Mouse (Mus musculus) gastrocnemius, adult 18-20 months (tissue): ENCODE measurements around the gene Gcsh. TPM values are rescaled to one million over a fixed set of nuclear protein-coding genes. Genes with fewer than 3 reads are reported as not detected.

Experiments
- DNase-seq: peaks from one replicate; pipeline ENCODE4 v3.0.0; 2021; ENCODE audit warnings: low spot score
- long read RNA-seq, 2 experiments: library from polyadenylated mRNA; stranded (forward); transcript quantifications; one replicate each; pipeline ENCODE4 v2.0.0; 2021
- total RNA-seq, 2 experiments: library from RNA; stranded (reverse); gene quantifications; 2 replicates each; pipeline ENCODE4 v1.2.3; 2021

The Gcsh gene
- total RNA-seq, result 10 to 100 TPM; 45.1 to 47.3 TPM
- long read RNA-seq, experiment 1, transcript Gcsh-201 (5 exons, 1,443 nt), result major isoform, 58 of 63 reads
- long read RNA-seq, experiment 1, partial matches to known transcripts, result 3 of 63 reads
- long read RNA-seq, experiment 1, other reads (novel, unspliced or antisense), result 2 of 63 reads
- long read RNA-seq, experiment 2, transcript Gcsh-201 (5 exons, 1,443 nt), result major isoform, 59 of 62 reads
- long read RNA-seq, experiment 2, partial matches to known transcripts, result 0 of 62 reads
- long read RNA-seq, experiment 2, other reads (novel, unspliced or antisense), result 3 of 62 reads

GRCm38 (mm10) chr8:116993095-116993867 is at the start of gene Gcsh:
Gene Gcsh (minus strand): TSS chr8:116993537.
- peak; percentile 99 for DNase-seq

DNA sequence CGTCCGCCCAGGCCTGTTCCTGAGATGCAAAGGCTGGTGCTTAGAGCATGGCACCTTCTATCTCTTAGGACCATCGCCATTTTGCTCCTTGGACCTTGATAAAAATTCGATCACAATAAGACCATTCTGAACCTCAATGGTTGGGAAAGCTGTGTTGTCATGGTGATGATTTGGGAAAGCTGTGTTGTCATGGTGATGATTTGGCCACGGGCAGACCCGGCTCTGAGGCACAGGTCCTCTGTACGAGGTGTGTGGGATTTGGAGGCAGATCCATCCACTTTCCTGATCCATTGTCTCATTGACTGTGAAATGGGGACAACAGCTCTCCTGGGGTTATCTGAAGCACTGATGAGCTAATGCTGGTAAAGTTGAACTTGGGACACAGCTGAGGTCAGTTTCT is 46.5 kb upstream of the Gcsh start:
- DNase-seq, result no peak

DNA sequence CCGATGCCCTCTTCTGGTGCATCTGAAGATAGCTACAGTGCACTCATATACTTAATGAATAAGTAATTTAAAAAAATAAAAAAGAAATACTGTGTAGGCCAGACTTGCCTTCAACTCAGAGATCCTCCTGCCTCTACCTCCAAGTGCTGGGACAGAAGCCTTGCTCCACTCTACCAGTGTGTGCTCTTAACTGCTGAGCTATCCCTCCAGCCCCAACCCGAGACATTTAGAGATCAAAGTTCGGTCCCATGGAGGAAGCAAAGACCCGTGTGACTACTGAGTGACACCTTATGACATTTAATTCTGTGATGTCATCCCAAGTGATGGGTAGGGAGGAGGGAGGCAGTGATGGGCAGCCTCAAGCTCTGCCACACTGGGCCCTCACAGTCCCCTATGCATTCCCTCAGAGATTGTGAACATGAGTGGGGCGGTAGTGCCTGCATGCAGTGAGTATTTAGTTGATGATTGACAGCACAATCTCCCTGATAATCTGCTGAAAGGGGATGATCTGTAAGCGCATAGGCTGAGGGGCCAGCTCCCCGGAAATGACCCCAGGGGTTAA is 44.1 kb upstream of the Gcsh start:
- DNase-seq, result no peak

DNA sequence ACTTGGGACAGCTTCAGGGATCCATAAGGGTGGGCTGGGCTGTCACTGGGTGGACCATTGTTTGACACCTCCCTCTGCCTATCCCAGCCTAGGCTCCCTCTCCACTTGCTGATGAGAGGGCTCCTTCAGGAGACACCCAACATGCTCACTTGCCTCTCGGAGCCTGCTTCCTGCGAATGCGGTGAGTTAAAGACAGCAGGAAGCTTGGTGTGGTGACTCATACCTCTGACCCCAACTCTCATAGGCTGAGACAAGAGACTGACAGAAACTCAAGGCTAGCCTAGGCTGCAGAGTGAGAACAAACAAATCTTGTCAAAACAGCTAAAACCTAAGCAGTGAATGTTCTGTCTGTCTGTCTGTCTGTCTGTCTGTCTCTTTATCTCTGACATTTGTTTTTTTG is 40.1 kb upstream of the Gcsh start:
- DNase-seq, result no peak

DNA sequence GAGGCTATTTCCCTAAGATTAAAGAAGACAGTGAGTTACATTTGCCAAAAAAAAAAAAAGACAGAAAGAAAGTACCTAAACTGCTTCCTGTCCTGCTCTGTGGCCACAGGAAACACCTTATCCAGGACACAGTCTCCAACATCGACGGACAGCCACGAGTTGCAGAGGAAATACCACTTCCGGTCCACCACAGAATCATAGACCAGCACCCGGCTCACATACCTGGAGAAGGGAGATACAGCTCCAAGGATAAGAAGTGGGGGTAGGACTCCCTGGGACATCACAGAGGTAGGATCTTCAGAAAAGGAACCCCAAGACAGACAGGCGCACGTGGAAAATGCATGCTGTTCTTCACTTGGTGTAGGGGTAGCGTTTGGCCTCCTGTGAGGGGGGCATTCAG is 39.3 kb upstream of the Gcsh start:
- no peak for DNase-seq

DNA sequence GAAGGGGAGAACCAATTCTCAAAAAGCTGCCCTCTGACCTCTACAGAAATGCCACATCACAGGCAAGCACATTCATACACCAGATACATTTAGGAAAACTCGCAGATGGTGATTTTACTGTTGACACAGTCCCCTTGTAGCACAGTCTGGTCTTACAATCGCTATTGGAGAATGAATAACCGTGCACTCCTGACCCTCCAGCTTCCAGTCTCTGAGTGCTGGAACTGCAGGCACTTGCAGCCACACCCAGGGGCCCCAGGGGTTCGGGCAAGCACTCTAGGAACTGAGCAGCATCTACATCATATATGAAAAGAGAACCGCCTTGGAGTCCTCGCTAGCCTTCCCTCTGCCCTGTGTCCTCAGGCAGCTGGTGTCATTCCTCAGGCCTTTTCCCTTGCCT is 38.1 kb upstream of the Gcsh start:
- no peak for DNase-seq

- no peak for DNase-seq
Measured at GRCm38 (mm10) chr8:117028686-117029085, 35.3 kb upstream of the Gcsh start.

- no peak for DNase-seq
Measured at GRCm38 (mm10) chr8:117027601-117028000, 34.3 kb upstream of the Gcsh start.

GRCm38 (mm10) chr8:117022297-117022993 is 29.1 kb upstream of the Gcsh start:
- DNase-seq, result no peak

GRCm38 (mm10) chr8:117019323-117020275 is 26.3 kb upstream of the Gcsh start:
- no peak for DNase-seq

DNA sequence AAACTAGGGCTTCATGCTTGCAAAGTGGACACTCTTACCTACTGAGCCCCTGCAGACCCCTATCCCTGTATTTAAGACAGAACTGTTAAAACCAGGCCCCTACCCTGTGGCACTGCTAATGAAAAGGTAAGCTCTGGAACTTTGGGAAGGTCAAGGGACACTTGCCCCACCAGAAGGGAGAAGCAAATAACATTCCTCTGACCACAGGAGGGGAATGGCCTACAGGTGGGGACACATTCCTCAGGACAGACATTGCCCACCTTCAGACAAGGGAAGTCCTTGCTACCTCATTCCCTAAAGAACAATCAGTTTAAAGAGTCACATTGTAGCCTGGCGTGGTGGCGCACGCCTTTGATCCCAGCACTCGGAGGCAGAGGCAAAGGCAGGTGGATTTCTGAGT is 24.6 kb upstream of the Gcsh start:
- DNase-seq, result no peak

DNA sequence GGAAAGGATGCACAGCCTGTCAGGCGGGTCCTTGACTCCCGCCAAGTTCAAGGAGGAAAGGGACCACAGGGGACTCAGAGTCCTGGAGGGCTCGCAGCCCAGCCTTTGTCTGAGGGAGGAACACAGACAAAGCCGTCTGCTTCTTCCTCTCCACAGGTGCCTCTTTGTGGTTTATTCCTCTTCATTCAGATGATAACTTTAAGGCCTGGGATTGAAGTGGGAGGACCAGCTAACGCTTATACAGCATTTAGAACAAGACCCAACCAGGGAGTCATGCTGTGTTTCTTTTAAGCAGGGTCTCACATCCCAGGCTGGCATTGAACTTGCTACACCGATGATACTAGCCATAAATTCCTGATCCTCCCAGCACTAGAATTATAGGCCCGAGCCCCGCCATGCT is 23.7 kb upstream of the Gcsh start:
- no peak for DNase-seq

- DNase-seq, result no peak
Measured at GRCm38 (mm10) chr8:117015670-117016069, 22.3 kb upstream of the Gcsh start.

- DNase-seq, result no peak
Measured at GRCm38 (mm10) chr8:117011366-117011765, 18.0 kb upstream of the Gcsh start.

- DNase-seq, result no peak
Measured at GRCm38 (mm10) chr8:116994016-116994716, 829 bp upstream of the Gcsh start.

GRCm38 (mm10) chr8:116992176-116992971 is 963 bp downstream of the Gcsh start:
- DNase-seq, result no peak

GRCm38 (mm10) chr8:116991241-116991640 is 2.1 kb downstream of the Gcsh start:
- no peak for DNase-seq

DNA sequence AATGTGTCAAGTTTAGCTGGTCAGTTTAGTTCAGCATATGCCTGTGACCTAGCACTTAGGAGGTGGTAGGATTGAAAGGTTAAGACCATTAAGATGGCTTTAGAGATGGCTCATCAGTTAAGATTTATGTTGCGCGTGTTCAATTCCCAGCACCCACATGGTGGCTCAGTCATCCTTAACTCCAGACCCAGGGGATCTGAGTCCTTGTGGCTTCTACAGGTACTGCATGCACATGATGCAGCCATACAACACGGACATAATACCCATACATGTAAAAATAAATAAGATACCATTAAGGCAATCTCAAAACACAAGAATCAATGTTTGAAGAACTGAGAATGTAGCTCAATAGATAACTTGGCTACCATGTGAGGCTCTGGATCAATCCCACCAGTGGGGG is 3.5 kb downstream of the Gcsh start:
- no peak for DNase-seq

- DNase-seq, result peak; percentile 48
Measured at GRCm38 (mm10) chr8:116980117-116980516, 13.2 kb downstream of the Gcsh start.
